Mouse (Mus musculus) heart, adult 2 months (tissue): ENCODE measurements around the gene S100a9. TPM values are rescaled to one million over a fixed set of nuclear protein-coding genes. Genes with fewer than 3 reads are reported as not detected.

ENCODE experiments used
- DNase-seq, 2 experiments: peaks; one replicate each; pipeline ENCODE4 v3.0.0; 2021
- H3K27ac ChIP-seq: fragments of 200-600 bp; 2 replicates; pipeline ENCODE4 v1.8.1; 2022
- H3K27me3 ChIP-seq: fragments of 200-500 bp; 2 replicates; pipeline ENCODE4 v1.6.1; 2012; ENCODE audit warnings: mild to moderate bottlenecking, low read length, inconsistent platforms, mixed read lengths; ENCODE audit not compliant: control insufficient read depth, insufficient read depth
- H3K36me3 ChIP-seq: fragments of 200-500 bp; 2 replicates; pipeline ENCODE4 v1.6.1; 2012; ENCODE audit warnings: low read length, inconsistent platforms; ENCODE audit not compliant: control insufficient read depth, insufficient read depth
- H3K4me1 ChIP-seq: fragments of 200-500 bp; 2 replicates; pipeline ENCODE4 v1.6.1; 2011; ENCODE audit warnings: low read length; ENCODE audit not compliant: control insufficient read depth, insufficient read depth
- H3K4me3 ChIP-seq: fragments of 200-600 bp; 2 replicates; pipeline ENCODE4 v1.8.1; 2022
- H3K79me2 ChIP-seq: fragments of 200-500 bp; replicated peaks from 2 replicates; pipeline ENCODE4 v1.6.1; 2012; ENCODE audit warnings: mild to moderate bottlenecking, inconsistent platforms, low read length, moderate library complexity, mixed read lengths; ENCODE audit not compliant: control insufficient read depth, insufficient read depth
- H3K9ac ChIP-seq: fragments of 200-500 bp; 2 replicates; pipeline ENCODE4 v1.6.1; 2012; ENCODE audit warnings: low read depth, mild to moderate bottlenecking, control low read depth, inconsistent platforms, low read length, mixed read lengths
- CTCF ChIP-seq: fragments of 200-600 bp; IDR thresholded peaks from 2 replicates; pipeline ENCODE4 v1.8.1; 2022; ENCODE audit warnings: antibody characterized with exemption, mild to moderate bottlenecking, moderate library complexity
- EP300 ChIP-seq: fragments of 200-500 bp; IDR thresholded peaks from 2 replicates; pipeline ENCODE4 v1.6.1; 2011; ENCODE audit warnings: low read depth, low read length, control low read depth; ENCODE audit not compliant: insufficient read depth
- POLR2A ChIP-seq: fragments of 200-500 bp; IDR thresholded peaks from 2 replicates; pipeline ENCODE4 v1.6.1; 2011; ENCODE audit warnings: mild to moderate bottlenecking, low read depth, low read length, control low read depth; ENCODE audit not compliant: insufficient read depth
- WGBS: fragments of 180-500 bp; shearing (Covaris S2); methylation state at CpG from one replicate; pipeline ENCODE4 v1.1.7; 2018; 5-methylcytosine and 5-hydroxymethylcytosine counted together
- intact Hi-C: fragments of 180-260 bp; cut with DNase I; formaldehyde crosslinking; loops from one replicate; pipeline ENCODE4 v1.15.1; 2025
- polyA plus RNA-seq: library from polyadenylated mRNA; depleted of rRNA; stranded (reverse); fragments of >200 nt; gene quantifications from 2 replicates; pipeline ENCODE4 v1.2.3, GENCODE M21; 2012
- total RNA-seq, 2 experiments: library from RNA; stranded (reverse); gene quantifications; 2 replicates each; pipeline ENCODE4 v1.2.3; 2021

S100a9 gene
- total and polyA plus RNA-seq, 3 experiments = 1.5 to 9.2 (median 6.2) TPM

DNA sequence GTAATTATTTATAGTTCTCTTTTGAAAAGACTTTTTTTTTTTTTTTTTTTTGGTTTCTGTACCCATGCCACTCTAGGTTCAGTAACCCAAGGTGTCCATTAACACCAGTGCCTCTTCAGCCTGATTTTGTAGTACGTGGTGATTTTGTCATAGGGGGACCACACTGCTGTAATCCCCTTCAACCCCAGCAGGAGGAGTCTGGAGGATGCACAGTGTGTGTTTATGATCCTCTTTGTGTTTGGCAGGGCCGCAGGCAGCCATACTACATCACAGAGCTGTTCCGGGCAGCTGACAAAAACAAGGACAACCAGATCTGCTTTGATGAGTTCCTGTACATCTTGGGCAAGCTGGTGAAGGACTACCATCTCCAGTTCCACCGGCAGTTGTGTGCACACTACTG lies 38.1 kb downstream of the S100a9 start:
- no peak for DNase-seq

DNA sequence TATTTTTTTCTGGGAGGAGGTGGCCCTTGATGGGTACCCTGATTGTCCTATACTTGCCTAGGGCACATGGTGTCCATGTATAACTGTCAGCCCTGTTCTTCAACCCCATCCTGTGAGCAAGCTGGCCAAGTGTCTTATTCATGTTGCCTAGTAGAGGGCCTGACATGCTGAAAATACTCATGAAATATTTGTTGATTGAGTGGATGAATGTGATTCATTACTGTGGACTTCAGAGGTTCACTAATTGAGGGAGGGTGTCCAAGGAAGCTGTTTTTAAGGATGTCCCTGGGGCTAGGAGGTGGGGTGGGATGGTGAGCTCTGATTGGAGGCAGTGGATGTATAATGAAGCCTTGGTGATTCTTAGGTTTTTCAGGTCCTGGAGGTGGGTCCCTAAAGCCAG lies 41.8 kb downstream of the S100a9 start, which contains the start of gene S100a7a:
Gene S100a7a (plus strand): TSS at position 301 of the 400 bp plus-strand sequence.
- no peak within 1 kb of the TSS for H3K4me3 ChIP-seq
- no peaks in the 10 kb centered on the region for H3K27me3 ChIP-seq
- intact Hi-C loops = loop anchor here (1.0 to 5.0 kb wide), 3 partner anchors 66 to 241 kb away; partner anchors contain the start of gene Snapin
- no peak within 1 kb of the TSS for H3K9ac ChIP-seq
- no peaks in the 10 kb centered on the region for H3K36me3 ChIP-seq
- TF ChIP-seq POLR2A = no peak
- no peak for TF ChIP-seq EP300
- no peak for TF ChIP-seq CTCF
- DNase-seq = no peak
- H3K79me2 ChIP-seq = no peaks in the 10 kb centered on the region
- H3K4me1 ChIP-seq = no peaks in the 10 kb centered on the region
- H3K27ac ChIP-seq = no peak within 1 kb of the TSS

More for the DNA sequence above, 38.1 kb downstream of the S100a9 start:
- TF ChIP-seq CTCF (0 out of 2 replicates have a peak, but pooled peaks have one; percentile 15), EP300 (no peak)
- H3K79me2 ChIP-seq = no peaks in the 10 kb centered on the region
- no peak overlapping the region for H3K27ac ChIP-seq
- no peak overlapping the region for H3K4me3 ChIP-seq
- 63% methylated on average over 4 of the region's 4 CpGs for WGBS
- no peaks in the 10 kb centered on the region for H3K27me3 ChIP-seq
- no peak overlapping the region for H3K9ac ChIP-seq
- no peaks in the 10 kb centered on the region for H3K4me1 ChIP-seq
- H3K36me3 ChIP-seq = no peaks in the 10 kb centered on the region
- intact Hi-C loops = loop anchor here (1.0 kb wide), 1 partner anchor 52 kb away; no protein-coding TSS in a partner anchor

DNA sequence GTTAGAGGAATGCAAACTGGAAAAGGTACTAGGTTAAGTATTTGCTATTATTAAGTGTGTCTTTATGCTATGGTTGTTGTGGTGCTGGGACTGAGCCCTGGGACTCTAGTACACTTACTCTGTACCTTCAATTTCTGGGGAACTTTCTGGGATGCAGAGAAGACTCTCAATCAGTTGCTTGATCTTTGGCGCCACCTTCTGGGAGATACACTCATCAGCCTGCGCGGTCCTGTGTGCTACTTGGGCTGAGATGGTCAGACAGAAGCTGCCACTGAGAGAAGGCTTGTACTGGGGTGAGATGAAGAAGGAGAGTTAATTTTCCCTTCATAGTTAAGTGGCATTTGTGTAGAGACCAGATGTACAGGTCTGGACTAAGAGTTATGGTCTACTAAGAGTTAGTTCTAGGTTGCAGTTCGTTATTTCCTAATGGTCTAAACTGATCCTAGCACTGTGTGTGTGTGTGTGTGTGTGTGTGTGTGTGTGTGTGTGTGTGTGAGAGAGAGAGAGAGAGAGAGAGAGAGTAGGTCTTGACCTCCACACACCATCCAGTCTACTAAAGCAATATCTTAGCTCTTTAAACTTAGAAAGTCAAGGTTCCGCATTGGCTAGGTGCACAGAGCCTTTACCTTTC lies 42.5 kb downstream of the S100a9 start:
- H3K27me3 ChIP-seq = no peaks in the 10 kb centered on the region
- peak; percentile 52 to 67 for DNase-seq
- WGBS = 39% methylated on average over 5 of the region's 5 CpGs
- H3K79me2 ChIP-seq = no peaks in the 10 kb centered on the region
- no peak overlapping the region for H3K9ac ChIP-seq
- no peak overlapping the region for H3K27ac ChIP-seq
- H3K4me3 ChIP-seq = no peak overlapping the region
- intact Hi-C loops = loop anchor here (1.0 to 5.0 kb wide), 4 partner anchors 66 to 241 kb away; partner anchors contain the start of gene Snapin
- no peaks in the 10 kb centered on the region for H3K36me3 ChIP-seq
- TF ChIP-seq POLR2A (no peak), EP300 (0 out of 2 replicates have a peak, but pooled peaks have one; percentile 26), CTCF (peak; percentile 86)
- H3K4me1 ChIP-seq = no peaks in the 10 kb centered on the region

DNA sequence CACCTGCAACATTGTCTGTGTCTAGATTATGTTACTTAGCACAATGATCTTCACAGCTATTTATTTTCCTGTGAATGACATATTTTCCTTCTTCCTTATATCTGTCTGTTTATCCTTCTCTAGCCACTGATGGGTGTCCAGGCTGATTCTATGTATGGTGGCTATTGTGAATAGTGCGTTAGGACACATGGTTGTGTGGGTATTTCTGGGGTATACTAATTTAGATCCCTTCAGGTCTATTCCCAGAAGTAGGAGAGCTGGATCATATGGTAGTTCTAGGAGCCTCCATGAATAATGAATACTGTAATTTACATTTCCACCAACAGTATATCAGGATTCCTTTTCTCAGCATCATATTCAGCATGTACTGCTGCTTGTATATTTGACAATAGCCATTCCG lies 45.7 kb downstream of the S100a9 start:
- Histone ChIP-seq H3K9ac (no peak overlapping the region), H3K4me3 (no peak overlapping the region), H3K36me3 (no peaks in the 10 kb centered on the region), H3K27ac (no peak overlapping the region), H3K79me2 (no peaks in the 10 kb centered on the region), H3K27me3 (no peaks in the 10 kb centered on the region), H3K4me1 (no peaks in the 10 kb centered on the region)
- intact Hi-C loops = loop anchor here (5.0 kb wide), 2 partner anchors 63 to 238 kb away; no protein-coding TSS in a partner anchor
- no peak for DNase-seq
- 93% methylated on average over 2 of the region's 2 CpGs for WGBS
- no peak for TF ChIP-seq POLR2A
- TF ChIP-seq CTCF = no peak
- no peak for TF ChIP-seq EP300

DNA sequence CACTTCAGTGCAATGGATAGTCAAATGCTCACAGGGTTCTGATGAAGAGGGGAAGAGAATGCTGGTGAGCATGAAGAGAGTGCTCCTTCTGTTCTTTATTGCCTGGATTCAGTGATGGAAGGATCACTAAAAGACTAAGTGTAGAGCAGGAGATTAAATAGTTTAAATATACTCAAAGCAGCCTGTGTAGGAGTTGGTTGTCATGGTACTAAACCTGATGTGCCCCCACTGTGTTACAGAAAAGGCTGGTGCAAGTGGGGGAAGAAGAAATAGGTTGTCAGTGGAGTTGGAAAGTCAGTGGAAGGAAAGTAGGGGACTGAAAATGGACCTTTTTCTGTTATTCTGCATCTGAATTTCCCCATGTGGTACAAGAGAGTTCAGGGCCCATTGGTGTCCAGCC lies 46.5 kb downstream of the S100a9 start:
- no peak for TF ChIP-seq CTCF
- no peak for TF ChIP-seq POLR2A
- TF ChIP-seq EP300 = no peak
- intact Hi-C loops = no loop called here
- no peaks in the 10 kb centered on the region for H3K79me2 ChIP-seq

DNA sequence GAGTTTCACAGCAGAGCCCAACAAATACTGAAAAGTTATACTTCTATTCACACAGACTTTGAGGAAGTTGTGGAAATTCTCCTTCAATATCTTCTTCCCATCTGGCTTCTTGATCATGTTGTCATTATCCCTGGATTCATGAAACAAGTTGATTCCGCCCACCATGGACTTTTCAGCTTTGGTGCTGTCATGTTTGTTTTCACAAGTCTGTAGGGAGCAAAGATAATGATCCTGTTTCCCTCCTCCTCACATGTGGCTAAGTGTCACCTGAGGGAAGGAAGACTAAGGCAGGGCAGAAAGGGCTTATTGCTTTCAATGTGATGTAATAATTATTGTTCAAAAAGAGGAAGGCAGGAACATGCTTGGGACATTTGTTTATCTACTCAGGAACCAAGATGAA lies 48.2 kb downstream of the S100a9 start:
- Histone ChIP-seq H3K79me2 (no peaks in the 10 kb centered on the region), H3K27me3 (no peaks in the 10 kb centered on the region), H3K4me3 (no peak overlapping the region), H3K36me3 (no peaks in the 10 kb centered on the region), H3K4me1 (no peaks in the 10 kb centered on the region), H3K27ac (no peak overlapping the region), H3K9ac (no peak overlapping the region)
- DNase-seq = no peak
- intact Hi-C loops = no loop called here
- TF ChIP-seq EP300 = no peak
- TF ChIP-seq CTCF = no peak
- TF ChIP-seq POLR2A = no peak
- WGBS = 60% methylated on average over 1 of the region's 1 CpGs

More for the DNA sequence above, 46.5 kb downstream of the S100a9 start:
- Histone ChIP-seq H3K27me3 (no peaks in the 10 kb centered on the region), H3K27ac (no peak overlapping the region), H3K4me1 (no peaks in the 10 kb centered on the region), H3K36me3 (no peaks in the 10 kb centered on the region), H3K4me3 (no peak overlapping the region), H3K9ac (no peak overlapping the region)
- no peak for DNase-seq
